Mouse (Mus musculus) embryo, embryonic 10 days (tissue): ENCODE data around the gene 1700019A02Rik.

Source experiments
- DNase-seq: peaks from one replicate; pipeline ENCODE4 v3.0.0-alpha.2; 2015; ENCODE audit warnings: low spot score

1700019A02Rik gene

GRCm38 (mm10) chr1:53187536-53187935 is at the start of gene 1700019A02Rik:
1700019A02Rik (minus strand) TSS chr1:53187636.
- DNase-seq: no peak

GRCm38 (mm10) chr1:53226063-53226462 is 38.6 kb upstream of the 1700019A02Rik start:
- peak; percentile 15 for DNase-seq

- DNase-seq: no peak
Measured at GRCm38 (mm10) chr1:53225616-53226015, 38.2 kb upstream of the 1700019A02Rik start.

GRCm38 (mm10) chr1:53224775-53225174 is 37.3 kb upstream of the 1700019A02Rik start:
- no peak for DNase-seq

- no peak for DNase-seq
Measured at GRCm38 (mm10) chr1:53210136-53210535, 22.7 kb upstream of the 1700019A02Rik start.

- no peak for DNase-seq
Measured at GRCm38 (mm10) chr1:53203902-53204301, 16.5 kb upstream of the 1700019A02Rik start.

GRCm38 (mm10) chr1:53201630-53202199 is 14.3 kb upstream of the 1700019A02Rik start:
- DNase-seq: no peak

- no peak for DNase-seq
Measured at GRCm38 (mm10) chr1:53194536-53194935, 7.1 kb upstream of the 1700019A02Rik start.

- DNase-seq: no peak
Measured at GRCm38 (mm10) chr1:53191234-53191633, 3.8 kb upstream of the 1700019A02Rik start.

GRCm38 (mm10) chr1:53189620-53190019 is 2.2 kb upstream of the 1700019A02Rik start:
- no peak for DNase-seq

- no peak for DNase-seq
Measured at GRCm38 (mm10) chr1:53186301-53186700, 1.1 kb downstream of the 1700019A02Rik start.

- DNase-seq: no peak
Measured at GRCm38 (mm10) chr1:53157715-53158114, 29.7 kb downstream of the 1700019A02Rik start.

GRCm38 (mm10) chr1:53123066-53123465 is 64.4 kb downstream of the 1700019A02Rik start:
- DNase-seq: peak; percentile 29

- no peak for DNase-seq
Measured at GRCm38 (mm10) chr1:53110561-53110960, 76.9 kb downstream of the 1700019A02Rik start.
